Mouse (Mus musculus) embryonic stem cell, embryonic (primary cell): ENCODE results near the gene Chst4.

ENCODE experiments used
- CTCF ChIA-PET, 4 experiments: fragments of 300-600 bp in 2 of 4; fragments of 350-600 bp in 2 of 4; sonication (Branson Sonifier 250); formaldehyde crosslinking; loops; one replicate each; lab custom pipeline; 2022; ENCODE audit warnings: inconsistent platforms in 2 of 4; lab: Charles Lee
- POLR2A ChIA-PET, 4 experiments: fragments of 300-600 bp in 2 of 4; fragments of 350-600 bp in 2 of 4; sonication (Branson Sonifier 250); formaldehyde crosslinking; loops; one replicate each; lab custom pipeline; 2022; ENCODE audit warnings: antibody characterized with exemption in 4 of 4, inconsistent platforms in 1 of 4; lab: Charles Lee

Gene Chst4

GRCm38 (mm10) chr8:109983944-109984343 is 55.6 kb downstream of the Chst4 start:
- ChIA-PET CTCF (interaction anchor here in 2 of 4 experiments (0.7 kb wide), 2 partner anchors 23 to 82 kb away, joined by 4 read pairs; no protein-coding TSS in a partner anchor), POLR2A (interaction anchor here in 2 of 4 experiments (0.7 to 1.0 kb wide), 2 partner anchors 66 to 230 kb away, joined by 3 to 6 read pairs; no protein-coding TSS in a partner anchor)

GRCm38 (mm10) chr8:109982386-109983105 is 57.0 kb downstream of the Chst4 start:
- POLR2A ChIA-PET: no interaction called here

GRCm38 (mm10) chr8:109979339-109979738 is 60.2 kb downstream of the Chst4 start:
- ChIA-PET POLR2A (no interaction called here), CTCF (no interaction called here)

More at GRCm38 (mm10) chr8:109982386-109983105, 57.0 kb downstream of the Chst4 start:
- CTCF ChIA-PET: no interaction called here
